Mouse (Mus musculus) adrenal gland, postnatal 4 days (tissue): Measurements from ENCODE around the gene Sostdc1. TPM values are rescaled to one million over a fixed set of nuclear protein-coding genes. Genes with fewer than 3 reads are reported as not detected.

ENCODE experiments used
- DNase-seq, 2 experiments: peaks; one replicate each; pipeline ENCODE4 v3.0.0; 2021 to 2022; ENCODE audit warnings: low spot score in 2 of 2, mixed read lengths in 2 of 2
- long read RNA-seq, 2 experiments: library from polyadenylated mRNA; stranded (forward); transcript quantifications; one replicate each; pipeline ENCODE4 v2.0.0; 2021
- total RNA-seq, 2 experiments: library from RNA; stranded (reverse); gene quantifications; 2 replicates each; pipeline ENCODE4 v1.2.3; 2021

The Sostdc1 gene
- 10 to 100 TPM in 1 of 2 experiments, 1 to 10 TPM in 1; 6.6 to 28.8 TPM for total RNA-seq
- long read RNA-seq, experiment 1, transcript Sostdc1-201 (2 exons, 1,781 nt) = major isoform, 5 of 6 reads
- long read RNA-seq, experiment 1, partial matches to known transcripts = 1 of 6 reads
- long read RNA-seq, experiment 1, other reads (novel, unspliced or antisense) = 0 of 6 reads
- long read RNA-seq, experiment 2, transcript Sostdc1-201 (2 exons, 1,781 nt) = major isoform, 31 of 33 reads
- long read RNA-seq, experiment 2, partial matches to known transcripts = 0 of 33 reads
- long read RNA-seq, experiment 2, other reads (novel, unspliced or antisense) = 2 of 33 reads

DNA sequence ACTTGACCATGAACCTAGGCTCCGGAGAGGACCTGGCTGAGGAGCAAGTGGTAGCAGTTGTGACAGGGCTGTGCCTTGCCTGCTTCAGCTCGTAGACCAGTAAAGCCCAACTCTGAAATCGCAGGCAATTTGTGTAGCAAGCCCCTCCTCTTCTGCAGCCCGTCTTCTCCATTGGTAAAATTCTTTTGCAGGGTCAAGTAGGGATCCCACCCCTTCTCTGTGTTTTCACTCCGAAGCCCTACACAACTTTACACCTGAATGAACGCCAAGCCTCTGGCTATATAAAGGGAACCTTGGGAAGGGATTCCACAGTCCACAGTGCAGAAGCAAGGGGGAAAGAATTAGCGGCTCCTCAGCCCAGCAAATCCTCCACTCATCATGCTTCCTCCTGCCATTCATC, at the start of gene Sostdc1:
Sostdc1 (plus strand) TSS at position 224 of the 400 bp plus-strand sequence.
- no peak for DNase-seq

DNA sequence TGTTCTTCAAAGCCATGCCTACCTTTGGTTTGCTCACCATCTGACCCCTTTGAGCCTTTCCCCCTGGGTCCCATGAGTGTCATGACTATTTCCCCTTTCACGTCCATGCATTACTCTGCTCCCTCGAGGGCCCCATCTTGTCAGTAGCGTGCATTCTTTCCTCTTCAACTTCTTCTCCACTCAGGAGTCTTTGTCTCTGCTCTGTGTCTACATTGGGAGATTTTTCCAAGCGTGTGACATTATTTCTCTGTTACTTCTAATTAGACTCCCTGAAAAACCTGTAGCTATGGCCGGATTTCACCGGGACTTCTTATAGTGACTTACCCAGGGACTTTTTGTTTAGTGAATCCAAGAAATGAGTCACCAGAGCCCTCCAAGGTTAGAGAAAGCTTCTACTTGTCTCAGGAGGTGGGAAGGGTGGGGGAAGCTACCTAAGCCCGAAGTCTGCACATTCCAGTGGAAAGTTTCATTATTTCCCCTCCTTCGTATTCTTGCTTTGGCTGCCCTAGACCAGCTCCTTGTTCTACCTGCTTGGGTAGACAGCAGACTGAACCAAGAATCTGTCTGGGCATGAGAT, 46.2 kb upstream of the Sostdc1 start:
- DNase-seq = no peak

DNA sequence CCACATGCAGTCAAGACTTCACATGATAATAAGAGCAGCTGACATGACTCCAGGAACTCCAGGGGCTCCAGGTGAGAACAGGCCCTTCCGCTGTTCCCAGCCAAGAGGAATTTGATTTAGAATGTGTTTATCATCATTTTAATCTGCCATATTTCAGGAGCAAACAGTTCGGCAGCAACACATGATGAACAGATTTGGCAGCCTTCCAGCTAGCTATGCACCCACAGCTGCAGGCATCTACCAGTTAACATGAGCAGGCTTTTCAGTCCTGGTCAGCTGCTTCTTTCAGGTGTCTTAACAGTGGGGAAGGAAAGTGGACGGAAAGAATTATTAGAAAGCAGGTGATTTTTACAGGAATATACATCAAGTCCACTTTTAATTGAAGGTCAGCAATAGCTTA, 39.1 kb upstream of the Sostdc1 start:
- no peak for DNase-seq

DNA sequence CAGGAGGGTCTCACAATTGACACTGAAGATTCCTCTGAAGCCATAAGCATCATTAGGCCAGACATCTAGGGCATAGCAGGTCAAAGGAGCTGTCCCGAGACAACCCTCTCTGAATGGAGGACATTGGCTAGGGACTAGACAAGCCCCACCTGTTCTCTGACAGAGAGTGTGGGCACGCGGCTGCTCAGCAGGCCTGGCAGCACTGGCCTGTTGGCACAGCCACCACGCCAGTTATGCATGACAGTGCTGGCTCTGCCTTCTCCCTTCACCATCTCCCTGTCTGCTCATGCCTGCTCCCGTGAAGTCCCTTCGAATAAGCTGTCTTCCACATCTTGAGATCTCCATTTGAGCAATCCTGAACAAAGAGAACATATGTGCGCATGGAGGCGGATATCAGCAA, 24.3 kb upstream of the Sostdc1 start:
- DNase-seq = no peak

DNA sequence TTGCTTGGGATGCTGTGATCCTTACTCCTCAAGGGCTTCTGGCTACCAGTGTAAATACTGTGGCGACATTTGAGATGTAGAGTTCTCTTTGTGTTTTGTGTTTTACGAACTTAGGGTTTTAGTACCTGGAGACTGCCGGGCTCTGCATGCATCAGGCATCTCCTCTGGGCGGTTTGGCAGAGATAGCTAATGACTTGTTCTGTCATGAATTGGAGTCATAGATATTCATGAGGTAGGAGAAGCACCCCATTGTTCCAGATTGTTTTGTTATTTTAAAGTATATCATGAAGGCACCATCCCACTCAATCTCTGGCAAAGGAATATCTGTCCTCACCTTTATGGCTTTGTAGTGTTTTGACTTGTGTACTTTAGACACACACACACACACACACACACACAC, 23.5 kb upstream of the Sostdc1 start:
- DNase-seq = no peak

DNA sequence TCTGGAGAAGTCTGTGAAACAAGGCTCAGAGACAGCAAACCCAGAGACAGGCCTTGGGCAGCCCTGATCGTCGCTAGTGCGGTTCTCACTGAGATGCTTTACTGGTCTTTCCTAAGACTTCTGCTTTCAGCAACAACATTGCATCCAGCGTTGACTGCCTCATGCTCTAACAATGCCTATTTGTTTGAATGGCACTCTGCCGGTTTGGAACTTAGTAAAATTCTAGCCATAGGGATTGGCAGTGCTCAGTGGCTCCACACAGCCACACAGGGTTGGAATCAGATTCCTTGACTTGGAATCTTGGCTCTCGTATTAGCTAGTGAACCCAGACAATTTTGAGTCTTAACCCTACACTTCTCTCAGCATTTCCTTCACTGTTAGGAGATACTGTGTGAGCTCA, 22.6 kb upstream of the Sostdc1 start:
- DNase-seq = no peak

DNA sequence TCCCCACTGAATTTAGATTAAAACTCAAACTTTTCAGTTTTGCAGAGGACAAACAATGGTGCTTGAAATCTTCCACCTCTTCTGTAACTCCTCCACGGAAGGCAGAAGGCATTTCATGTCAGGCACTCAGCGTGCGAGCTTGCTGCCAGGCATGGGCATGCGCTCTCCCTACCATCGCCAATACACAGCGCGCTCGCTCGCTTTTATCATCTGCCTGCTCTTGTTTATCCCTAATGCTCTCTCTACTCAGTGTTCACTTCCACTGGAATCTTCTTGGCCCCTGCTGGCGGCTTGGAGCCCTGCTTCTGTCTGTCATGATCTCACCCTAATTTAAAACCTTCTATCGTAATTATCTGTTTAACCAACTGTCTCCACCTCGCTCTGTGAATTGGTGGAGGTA, 11.6 kb upstream of the Sostdc1 start:
- DNase-seq = no peak

DNA sequence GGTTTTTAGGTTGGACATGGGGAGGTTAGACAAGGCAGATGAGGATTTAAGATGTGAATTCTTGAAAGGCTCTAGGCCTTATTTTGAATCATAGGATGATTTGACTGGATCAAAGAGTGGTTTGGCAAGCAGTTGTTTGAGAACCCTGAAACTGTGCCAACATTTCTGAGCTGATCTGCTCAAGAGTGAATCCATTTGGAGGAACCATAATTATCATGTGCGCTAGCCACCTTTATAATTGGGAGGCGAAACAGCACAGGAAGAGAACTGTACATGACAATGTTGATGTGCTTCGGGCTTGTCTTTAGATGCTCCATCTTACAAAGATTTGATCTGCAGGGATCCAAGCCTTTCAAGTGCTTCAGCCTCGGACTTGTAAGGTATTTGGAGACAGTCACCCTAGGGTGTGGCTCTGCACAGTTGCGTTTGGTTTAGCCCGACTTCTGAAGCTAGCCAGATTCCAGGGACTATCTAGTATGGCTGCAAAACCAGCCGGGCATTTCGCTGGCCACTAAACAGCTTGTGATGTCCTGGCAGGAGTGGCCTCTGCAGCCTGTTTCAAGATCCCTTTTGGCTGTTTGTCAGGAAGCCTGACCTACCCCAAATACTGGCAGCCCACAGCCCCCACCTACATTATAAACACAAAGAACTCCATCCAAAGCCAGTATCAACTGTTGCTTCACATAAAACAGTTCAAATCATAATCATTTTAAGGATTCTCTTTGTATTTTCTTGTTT, 10.9 kb upstream of the Sostdc1 start:
- DNase-seq = no peak

DNA sequence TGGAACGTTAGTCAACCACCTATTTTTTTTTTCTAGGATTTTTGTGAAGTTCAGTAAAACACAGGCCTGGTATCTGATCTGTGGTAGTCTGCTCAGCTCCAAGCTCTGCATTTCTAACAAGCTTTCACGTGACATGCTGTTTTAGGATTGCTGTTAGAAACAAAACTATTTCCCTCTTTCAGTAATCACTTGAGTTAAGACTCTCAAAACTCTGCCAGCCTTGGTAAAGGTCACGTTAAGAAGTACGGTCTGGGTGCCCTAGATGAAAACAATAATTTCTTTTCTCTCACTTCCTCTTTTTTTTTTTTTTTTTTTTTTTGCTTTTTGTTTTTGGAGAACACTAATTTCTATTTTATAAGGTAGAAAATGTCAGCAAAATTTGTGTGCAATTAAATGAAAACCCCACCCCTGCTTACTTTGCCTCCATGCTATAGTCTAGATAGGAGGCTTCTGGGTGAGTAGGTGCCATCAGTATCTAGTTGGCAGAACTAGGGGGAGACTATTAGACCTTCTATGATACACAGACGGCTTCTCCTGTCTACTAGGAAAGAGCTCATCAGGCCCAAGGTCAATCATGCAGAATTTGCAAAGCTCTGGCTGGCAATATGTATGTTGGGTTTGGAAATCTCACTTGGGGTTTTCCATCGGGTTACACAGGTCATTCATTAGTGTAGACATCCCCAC, 5.1 kb upstream of the Sostdc1 start:
- DNase-seq = no peak

DNA sequence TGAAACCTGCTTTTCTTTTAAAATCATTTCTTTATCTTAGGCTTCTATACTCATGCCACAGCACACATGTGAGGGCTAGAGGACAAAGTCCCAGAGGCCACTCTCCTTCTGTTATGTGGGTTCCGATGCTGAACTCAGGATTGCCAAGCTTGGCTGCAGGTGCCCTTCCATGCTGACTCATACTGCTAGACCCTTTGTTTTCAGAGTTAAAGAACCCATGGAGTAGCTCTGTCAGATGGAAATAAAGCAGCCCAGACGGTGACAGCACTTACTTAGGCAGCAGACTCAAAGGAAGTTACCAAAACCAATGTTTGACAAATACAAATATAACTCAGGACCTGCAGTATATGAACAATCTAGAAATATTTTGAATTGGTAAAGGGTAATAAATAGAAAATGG, 924 bp upstream of the Sostdc1 start:
- DNase-seq = no peak

DNA sequence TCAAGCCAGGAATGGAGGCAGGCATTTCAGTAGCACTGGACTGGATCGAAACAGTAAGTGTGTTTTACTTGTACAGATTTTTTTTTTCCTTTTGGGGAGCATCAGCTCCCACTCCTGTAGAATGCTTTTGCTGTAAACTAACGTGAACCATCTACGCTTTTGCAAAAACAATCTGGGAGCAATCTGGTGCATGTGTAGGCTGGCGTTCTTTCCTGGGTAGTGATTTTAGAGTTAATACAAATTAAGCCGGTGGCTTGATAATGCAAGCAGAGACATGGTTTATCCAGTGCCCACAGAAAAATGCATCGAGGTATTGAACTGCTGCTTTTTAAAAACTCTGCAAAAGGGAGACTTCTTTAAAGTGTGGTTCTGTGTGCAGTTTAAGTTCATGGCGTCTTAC, 507 bp downstream of the Sostdc1 start:
- no peak for DNase-seq

DNA sequence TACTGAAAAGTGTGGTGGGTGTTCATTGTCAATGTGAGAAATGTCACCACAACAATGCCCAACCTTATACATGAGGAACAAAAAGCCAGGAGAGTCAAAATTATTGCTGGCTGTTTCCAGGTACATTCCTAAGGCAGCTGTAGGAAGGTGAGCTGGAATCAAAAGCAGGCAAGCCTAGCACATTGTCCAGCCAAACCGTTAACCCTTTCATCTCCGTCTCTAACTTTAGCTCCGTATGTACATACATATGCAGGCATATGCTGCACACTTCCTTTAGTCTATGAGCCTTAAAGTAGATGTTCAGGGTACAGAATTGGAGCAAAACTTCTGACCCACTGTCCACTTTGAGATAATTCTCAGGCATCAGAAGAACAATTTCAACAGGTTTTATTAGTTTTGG, 1.6 kb downstream of the Sostdc1 start:
- no peak for DNase-seq

DNA sequence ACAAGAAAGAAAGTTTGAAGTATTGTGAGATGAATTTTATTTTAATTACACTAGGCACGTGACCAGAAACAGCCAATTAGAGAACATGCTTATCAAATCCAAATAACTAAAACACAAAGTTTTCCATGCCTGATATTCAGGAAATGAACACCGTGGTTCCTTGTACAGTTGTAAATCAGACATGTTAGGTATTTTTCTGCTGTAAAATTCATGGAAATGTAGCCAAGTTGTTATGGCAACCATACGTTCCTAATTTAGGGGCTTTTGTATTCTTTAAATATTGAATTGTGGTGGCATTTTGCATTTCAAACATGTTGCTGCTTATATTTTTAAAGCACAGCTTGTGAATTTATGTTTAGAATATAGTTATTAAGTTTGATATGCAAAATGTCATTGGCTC, 2.1 kb downstream of the Sostdc1 start:
- no peak for DNase-seq

DNA sequence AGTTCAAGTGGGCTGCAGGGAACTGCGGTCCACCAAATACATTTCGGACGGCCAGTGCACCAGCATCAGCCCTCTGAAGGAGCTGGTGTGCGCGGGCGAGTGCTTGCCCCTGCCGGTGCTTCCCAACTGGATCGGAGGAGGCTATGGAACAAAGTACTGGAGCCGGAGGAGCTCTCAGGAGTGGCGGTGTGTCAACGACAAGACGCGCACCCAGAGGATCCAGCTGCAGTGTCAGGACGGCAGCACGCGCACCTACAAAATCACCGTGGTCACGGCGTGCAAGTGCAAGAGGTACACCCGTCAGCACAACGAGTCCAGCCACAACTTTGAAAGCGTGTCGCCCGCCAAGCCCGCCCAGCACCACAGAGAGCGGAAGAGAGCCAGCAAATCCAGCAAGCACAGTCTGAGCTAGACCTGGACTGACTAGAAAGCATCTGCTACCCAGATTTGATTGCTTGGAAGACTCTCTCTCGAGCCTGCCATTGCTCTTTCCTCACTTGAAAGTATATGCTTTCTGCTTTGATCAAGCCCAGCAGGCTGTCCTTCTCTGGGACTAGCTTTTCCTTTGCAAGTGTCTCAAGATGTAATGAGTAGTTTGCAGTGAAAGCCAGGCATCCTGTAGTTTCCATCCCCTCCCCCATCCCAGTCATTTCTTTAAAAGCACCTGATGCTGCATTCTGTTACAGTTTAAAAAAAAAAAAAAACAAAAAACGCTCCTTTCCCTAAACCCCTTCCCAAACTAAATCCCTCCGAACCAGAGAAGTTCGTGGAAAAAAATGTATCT, 3.3 kb downstream of the Sostdc1 start:
- peak in 1 of 2 experiments; percentile 3 for DNase-seq

DNA sequence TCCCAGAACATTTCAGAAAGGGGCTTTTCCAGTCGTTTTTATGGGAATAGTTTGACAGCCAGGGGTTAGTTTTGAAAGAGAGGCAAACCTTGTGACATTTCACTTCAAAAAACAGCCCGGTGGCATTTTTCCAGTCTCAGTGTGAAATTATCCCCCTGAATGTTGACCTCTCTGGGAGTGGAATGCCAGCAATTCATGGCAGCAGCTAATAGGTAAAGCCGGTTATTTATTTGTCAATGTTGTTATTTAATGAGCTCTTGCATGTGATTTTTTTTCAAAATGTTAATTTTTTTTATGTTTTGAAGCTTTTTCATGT, 3.8 kb downstream of the Sostdc1 start:
- no peak for DNase-seq

DNA sequence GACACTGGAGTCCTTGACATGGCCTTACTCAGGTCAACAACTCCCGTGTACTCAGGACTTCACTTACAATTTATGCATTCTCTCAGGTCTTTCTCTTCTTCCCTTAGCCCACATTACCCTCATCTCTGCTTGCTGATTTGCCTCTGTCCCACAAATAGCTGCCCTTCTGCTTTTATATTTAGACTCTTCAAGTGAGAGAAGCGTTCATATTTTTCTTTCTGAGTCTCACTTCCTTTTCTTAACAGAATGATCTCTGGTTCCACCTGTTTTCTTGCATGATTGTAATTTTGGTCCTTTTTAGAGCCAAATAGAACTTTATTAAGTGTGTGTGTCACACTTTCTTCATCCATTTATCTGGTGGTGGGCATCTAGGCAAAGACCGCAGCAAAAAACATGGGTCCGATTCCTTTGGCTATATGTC, 12.2 kb downstream of the Sostdc1 start:
- DNase-seq = no peak

DNA sequence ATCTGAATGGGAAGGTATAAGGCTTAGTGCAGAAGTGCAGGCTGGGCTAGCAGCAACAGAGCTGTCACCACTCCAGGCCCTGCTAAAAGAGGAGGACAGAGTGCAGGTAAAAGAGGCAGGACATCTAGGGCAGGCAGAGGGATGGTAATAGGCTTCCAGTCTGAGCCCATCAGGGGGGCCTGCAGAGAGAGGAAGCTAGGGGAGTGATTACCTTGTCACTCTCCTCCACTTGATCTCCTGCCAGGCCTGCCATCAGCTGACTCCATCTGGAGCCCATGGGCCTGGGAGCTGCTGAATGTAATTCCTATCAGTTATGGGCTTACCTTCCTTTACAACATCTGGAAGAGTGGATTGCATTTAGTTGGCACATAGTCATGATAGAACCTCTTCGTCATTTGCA, 18.7 kb downstream of the Sostdc1 start:
- no peak for DNase-seq

DNA sequence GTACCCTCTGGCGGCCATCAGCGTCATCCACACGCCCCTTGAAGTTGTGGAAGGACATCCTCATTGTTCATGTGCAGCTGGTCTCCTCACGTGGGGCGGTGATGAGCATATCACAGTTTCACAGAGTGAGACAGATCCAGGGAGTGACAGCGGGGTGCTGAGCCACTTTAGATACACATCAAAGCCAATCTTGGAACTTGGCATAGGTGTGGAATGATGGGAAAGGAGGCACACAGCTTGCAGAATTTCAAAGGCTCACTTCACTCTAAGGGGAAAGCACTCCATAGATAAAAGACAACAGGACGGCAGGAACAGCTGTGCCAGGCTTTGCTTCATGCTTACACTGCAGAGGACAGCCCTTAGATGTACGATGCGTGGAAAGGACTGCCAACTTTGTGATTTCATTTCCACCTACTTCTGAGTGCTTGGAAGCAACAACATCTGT, 19.9 kb downstream of the Sostdc1 start:
- DNase-seq = no peak

DNA sequence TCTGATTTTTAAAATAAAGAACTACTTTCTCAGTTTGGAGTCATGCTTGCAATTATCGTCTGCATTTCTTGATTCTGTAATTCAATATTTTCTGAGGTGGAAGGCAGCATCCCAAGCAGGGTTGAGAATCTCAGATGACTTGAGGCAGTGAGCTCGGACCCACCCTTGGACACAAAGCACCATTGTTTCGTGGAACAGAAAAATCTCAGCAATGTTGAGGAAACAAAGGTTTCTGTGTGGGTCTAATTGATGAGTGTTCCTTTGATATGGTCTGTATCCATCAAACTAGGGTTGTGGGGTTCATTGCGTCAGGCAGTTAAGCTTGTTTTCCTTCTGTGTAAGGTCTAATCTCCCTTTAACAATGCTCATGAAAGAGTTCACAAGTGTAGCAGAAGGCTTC, 30.2 kb downstream of the Sostdc1 start:
- DNase-seq = no peak

DNA sequence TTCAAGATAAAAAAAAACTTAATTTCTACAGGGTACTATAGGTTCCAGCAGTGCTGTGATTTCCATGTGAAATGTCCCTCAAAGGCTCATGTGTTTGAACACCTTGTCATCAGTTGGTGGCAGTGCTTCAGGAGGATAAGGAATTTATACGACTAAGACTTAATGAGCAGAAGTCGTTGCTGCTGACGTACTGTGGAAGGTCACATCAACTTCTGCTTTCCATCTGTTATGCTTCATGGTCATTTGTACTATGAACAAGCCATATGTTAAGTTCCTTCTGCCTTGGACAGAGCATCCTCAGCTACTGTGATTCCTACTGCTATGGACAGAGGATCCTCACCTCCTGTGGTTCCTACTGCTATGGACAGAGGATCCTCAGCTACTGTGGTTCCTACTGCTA, 46.1 kb downstream of the Sostdc1 start:
- no peak for DNase-seq

DNA sequence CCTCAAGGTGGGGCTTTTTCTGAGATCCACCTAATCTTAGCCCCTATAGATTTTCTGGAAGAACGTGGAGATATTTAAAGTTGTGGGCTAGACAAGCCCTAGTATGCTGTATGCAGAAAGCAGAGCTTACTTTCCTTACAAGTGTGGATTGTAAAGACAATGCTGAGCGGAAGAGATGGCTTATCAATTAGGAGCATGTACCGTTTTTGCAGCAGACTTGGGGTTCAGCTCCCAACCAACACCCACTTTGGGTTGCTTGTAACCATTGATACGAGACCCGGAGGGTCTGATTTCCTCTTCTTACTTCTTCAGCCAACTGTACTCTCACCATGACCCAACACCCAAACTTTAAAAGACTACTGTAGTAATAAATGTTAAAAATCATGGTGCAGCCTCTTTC, 46.8 kb downstream of the Sostdc1 start:
- no peak for DNase-seq
